Mouse (Mus musculus) neural tube, embryonic 14.5 days (tissue): ENCODE measurements at regions not wholly inside any gene's neighbourhood (a gene's known extent, or its start where the extent isn't known, plus 50 kb on each side); places are given as distances from the start of the nearest gene placed in this dataset.
A peak's percentile ranks its signal among the peaks of the same experiment; 100 is the strongest.

ENCODE experiments used
- ATAC-seq: fragments of 200-750 bp; cut with Nextera tagmentation; 2 replicates; pipeline ENCODE4 v1.8.0; 2017; ENCODE audit warnings: low read depth, mild to moderate bottlenecking, moderate TSS enrichment, moderate library complexity
- H3K27ac ChIP-seq: fragments of 300-500 bp; sonication (generic); 2 replicates; pipeline ENCODE4 v1.5.1; 2014; ENCODE audit warnings: low read depth, mild to moderate bottlenecking, control low read depth, low read length, moderate library complexity, mixed read lengths
- H3K27me3 ChIP-seq: fragments of 300-500 bp; sonication (generic); 2 replicates; pipeline ENCODE4 v1.6.1; 2014; ENCODE audit warnings: low read length; ENCODE audit not compliant: control insufficient read depth, insufficient read depth
- H3K36me3 ChIP-seq: fragments of 300-500 bp; sonication (generic); 2 replicates; pipeline ENCODE4 v1.6.1; 2014; ENCODE audit warnings: low read length, mixed read lengths; ENCODE audit not compliant: control insufficient read depth, insufficient read depth
- H3K4me1 ChIP-seq: fragments of 300-500 bp; sonication (generic); 2 replicates; pipeline ENCODE4 v1.6.1; 2014; ENCODE audit warnings: low read length; ENCODE audit not compliant: control insufficient read depth, insufficient read depth
- H3K4me2 ChIP-seq: fragments of 300-500 bp; sonication (generic); 2 replicates; pipeline ENCODE4 v1.6.1; 2014; ENCODE audit warnings: mild to moderate bottlenecking, low read depth, low read length, control low read depth
- H3K4me3 ChIP-seq: fragments of 300-500 bp; sonication (generic); 2 replicates; pipeline ENCODE4 v1.5.1; 2014; ENCODE audit warnings: low read depth, low read length, control low read depth, mixed read lengths
- H3K9ac ChIP-seq: fragments of 300-500 bp; sonication (generic); replicated peaks from 2 replicates; pipeline ENCODE4 v1.6.1; 2014; ENCODE audit warnings: low read depth, mild to moderate bottlenecking, control low read depth, low read length, mixed read lengths
- H3K9me3 ChIP-seq: fragments of 300-500 bp; sonication (generic); 2 replicates; pipeline ENCODE4 v1.6.1; 2016; ENCODE audit warnings: low read length; ENCODE audit not compliant: control insufficient read depth
- WGBS: fragments of 180-500 bp; shearing (Covaris S2); extraction: QIAGEN DNeasy Blood & Tissue Kit; methylation state at CpG from one replicate; pipeline ENCODE4 v1.1.7; 2014; 5-methylcytosine and 5-hydroxymethylcytosine counted together

GRCm38 (mm10) chr3:57910020-57910419 lies 62.1 kb upstream of the Pfn2 start:
- Histone ChIP-seq H3K4me3 (no peak overlapping the region), H3K36me3 (no peaks in the 10 kb centered on the region)

DNA sequence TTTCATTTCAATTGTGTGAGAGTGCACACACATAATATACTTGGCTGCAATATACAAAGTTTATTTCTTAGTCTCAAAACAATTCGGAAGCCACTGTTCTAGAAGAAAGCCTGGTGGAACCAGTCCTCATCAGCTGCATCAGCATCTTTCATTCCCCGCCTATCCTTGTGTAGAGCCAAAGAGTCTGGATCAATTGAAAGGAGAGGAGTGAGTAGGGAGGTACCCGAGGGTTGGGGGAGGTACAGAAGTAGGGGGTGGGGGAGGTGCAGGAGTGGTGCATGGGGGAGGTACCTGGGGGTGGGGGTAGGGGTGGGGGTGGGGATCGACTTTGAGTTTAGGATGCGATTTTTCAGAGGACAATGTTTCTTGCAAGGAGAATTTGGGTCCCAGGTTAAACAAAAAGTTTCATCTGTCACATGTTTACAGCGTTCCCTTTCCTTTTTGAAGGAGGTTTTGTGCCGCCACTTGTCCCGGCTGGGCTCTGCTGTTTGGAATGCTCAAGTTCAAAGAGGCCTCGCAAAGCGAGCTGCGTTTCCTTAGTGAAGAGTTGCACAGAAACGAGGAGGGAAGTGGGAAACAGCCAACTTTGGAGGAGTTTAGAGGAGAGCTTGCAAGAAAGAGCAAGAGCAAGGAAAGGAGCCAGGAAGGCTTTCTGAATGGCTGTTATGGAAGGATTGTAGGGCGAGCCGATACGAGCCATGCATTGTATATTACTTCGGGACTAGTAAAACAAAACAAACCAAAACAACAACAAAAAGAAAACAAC lies 64.1 kb upstream of the Pfn2 start:
- 21% methylated on average over 16 of the region's 16 CpGs for WGBS
- no peaks in the 10 kb centered on the region for H3K27me3 ChIP-seq
- H3K9me3 ChIP-seq, result no peaks in the 10 kb centered on the region
- H3K9ac ChIP-seq, result no peak overlapping the region
- H3K27ac ChIP-seq, result no peak overlapping the region
- peak; percentile 56; the same call in 1 of the 2 replicates for ATAC-seq
- no peak overlapping the region for H3K4me3 ChIP-seq
- H3K4me1 ChIP-seq, result no peaks in the 10 kb centered on the region
- H3K4me2 ChIP-seq, result no peak overlapping the region; the same call in 1 of the 2 replicates
- H3K36me3 ChIP-seq, result no peaks in the 10 kb centered on the region

More at GRCm38 (mm10) chr3:57910020-57910419, 62.1 kb upstream of the Pfn2 start:
- no peaks in the 10 kb centered on the region for H3K27me3 ChIP-seq
- no peak overlapping the region for H3K27ac ChIP-seq
- no peaks in the 10 kb centered on the region for H3K4me1 ChIP-seq
- no peak overlapping the region for H3K9ac ChIP-seq
- no peak for ATAC-seq
- H3K9me3 ChIP-seq, result no peaks in the 10 kb centered on the region
- H3K4me2 ChIP-seq, result no peak overlapping the region

DNA sequence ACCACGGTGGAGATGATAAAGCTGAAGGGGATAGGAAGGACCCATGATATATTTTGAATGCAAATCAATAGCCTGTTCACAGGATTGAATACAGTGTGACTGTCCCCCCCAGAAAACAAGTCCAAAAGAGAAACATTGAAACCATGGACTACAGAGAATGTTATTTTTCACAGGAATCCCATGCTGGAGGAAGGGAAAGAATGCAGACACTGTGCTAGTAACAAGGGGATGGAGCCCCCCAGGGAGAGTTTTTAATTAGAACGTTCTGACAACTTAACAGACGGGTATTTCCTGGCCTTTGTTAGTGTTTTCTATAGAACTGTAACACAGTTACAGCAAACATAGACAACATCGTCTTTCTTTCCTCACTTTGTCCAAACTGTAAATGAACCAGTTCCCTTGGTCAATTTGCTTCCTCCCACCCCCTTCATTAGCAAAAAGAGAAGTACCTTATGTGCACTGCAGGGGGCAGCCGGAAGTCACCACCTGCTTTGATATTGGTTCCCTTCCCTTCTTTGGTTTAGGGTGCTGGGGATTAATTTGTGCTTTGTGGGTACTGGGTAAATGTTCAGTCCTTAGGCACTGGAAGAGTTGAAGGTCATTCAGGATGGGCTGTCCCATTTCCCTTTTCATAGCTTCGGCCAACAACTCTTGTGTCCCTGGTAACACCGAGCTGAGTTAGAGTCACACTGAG lies 64.9 kb upstream of the Pfn2 start:
- no peaks in the 10 kb centered on the region for H3K27me3 ChIP-seq
- no peak overlapping the region for H3K27ac ChIP-seq
- no peaks in the 10 kb centered on the region for H3K4me1 ChIP-seq
- no peak overlapping the region; the same call in 1 of the 2 replicates for H3K4me2 ChIP-seq
- WGBS, result 54% methylated on average over 7 of the region's 7 CpGs
- no peak for ATAC-seq
- no peak overlapping the region for H3K4me3 ChIP-seq
- no peaks in the 10 kb centered on the region for H3K9me3 ChIP-seq
- no peak overlapping the region for H3K9ac ChIP-seq
- no peaks in the 10 kb centered on the region for H3K36me3 ChIP-seq

- Histone ChIP-seq H3K9me3 (no peaks in the 10 kb centered on the region), H3K4me1 (no peaks in the 10 kb centered on the region), H3K27ac (no peak overlapping the region), H3K27me3 (no peaks in the 10 kb centered on the region), H3K4me3 (no peak overlapping the region), H3K4me2 (no peak overlapping the region), H3K36me3 (no peaks in the 10 kb centered on the region), H3K9ac (no peak overlapping the region)
- 87% methylated on average over 3 of the region's 3 CpGs for WGBS
- no peak for ATAC-seq
Observed at GRCm38 (mm10) chr3:57914687-57915086, 66.8 kb upstream of the Pfn2 start.

DNA sequence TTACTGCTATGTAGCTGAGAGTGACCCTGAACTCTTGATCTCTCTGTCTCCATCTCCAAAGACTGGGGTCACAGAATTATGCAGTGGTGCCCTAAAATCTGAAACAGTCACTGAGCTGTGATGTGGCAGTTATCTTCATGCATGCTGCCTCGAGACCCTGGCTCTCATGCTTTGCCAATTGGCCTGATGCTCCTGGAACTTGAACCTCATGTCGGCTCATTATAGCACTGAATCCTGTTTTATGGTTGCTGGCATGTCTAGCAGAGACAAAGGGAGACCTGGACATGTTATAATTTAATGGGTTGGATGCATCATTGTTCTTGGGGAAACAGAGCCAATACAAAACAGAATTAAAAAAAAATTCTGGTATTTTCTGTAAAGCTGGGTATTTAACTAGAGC lies 71.0 kb upstream of the Pfn2 start:
- WGBS, result 28% methylated on average over 2 of the region's 2 CpGs
- H3K27me3 ChIP-seq, result no peaks in the 10 kb centered on the region
- ATAC-seq, result peak; percentile 58
- H3K27ac ChIP-seq, result no peak overlapping the region
- H3K36me3 ChIP-seq, result no peaks in the 10 kb centered on the region
- no peaks in the 10 kb centered on the region for H3K9me3 ChIP-seq
- H3K9ac ChIP-seq, result no peak overlapping the region
- H3K4me3 ChIP-seq, result no peak overlapping the region
- H3K4me1 ChIP-seq, result no peaks in the 10 kb centered on the region
- H3K4me2 ChIP-seq, result no peak overlapping the region

DNA sequence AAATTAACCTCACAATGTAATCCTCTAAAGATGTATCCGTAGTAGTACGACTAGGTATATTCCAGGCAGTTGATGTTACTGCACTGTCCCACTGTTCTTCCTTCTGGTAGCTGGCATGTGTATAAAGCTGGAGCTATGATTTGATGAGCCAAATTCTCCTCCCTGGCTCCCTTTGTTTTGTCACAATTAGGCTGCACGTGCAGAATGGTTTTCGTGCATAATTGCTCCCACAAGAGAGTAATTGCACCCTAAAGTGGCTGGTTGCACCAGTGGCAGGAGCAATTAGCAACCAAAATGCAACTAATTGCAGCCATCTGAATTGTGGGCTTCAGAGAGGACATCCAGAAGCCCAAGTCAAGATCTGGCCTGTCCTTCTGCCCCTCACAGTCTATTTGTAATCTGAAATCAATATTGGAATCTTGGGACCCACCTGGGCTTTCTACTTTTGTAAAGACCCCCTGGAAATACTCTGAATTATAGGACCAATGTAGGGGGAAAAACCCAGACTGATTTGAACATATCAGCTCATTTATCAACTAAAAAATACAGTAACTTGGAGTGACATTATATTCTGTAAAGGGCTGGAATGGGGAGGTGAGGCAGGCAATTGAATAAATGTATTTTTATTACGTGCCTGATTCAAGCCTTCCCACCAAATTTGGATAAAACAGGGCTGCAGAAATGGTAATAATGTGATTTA lies 71.7 kb upstream of the Pfn2 start:
- H3K36me3 ChIP-seq, result no peaks in the 10 kb centered on the region
- ATAC-seq, result peak; percentile 90
- no peak overlapping the region for H3K4me2 ChIP-seq
- no peaks in the 10 kb centered on the region for H3K9me3 ChIP-seq
- H3K27me3 ChIP-seq, result no peaks in the 10 kb centered on the region
- H3K4me1 ChIP-seq, result no peaks in the 10 kb centered on the region
- H3K4me3 ChIP-seq, result no peak overlapping the region
- H3K27ac ChIP-seq, result peak overlapping the region; percentile 7; the same call in 1 of the 2 replicates
- no peak overlapping the region for H3K9ac ChIP-seq
- 33% methylated on average over 5 of the region's 5 CpGs for WGBS

DNA sequence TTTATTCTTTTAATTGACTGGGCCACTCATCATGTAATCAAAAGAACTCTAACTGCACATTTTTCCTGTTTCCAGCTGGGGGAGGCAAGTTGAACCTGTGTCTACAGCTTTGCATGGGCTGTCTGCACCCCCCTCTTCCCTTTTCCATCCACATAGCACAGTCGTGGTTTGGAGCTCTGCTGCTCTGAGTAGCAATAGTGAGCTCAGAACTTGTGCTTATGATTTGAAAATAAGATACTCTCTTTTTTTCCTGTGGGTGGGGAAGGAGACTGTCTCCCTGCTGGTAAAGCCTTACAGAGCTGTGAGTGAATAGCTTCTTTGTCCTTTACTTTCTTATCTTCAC lies 72.2 kb upstream of the Pfn2 start:
- Histone ChIP-seq H3K36me3 (no peaks in the 10 kb centered on the region), H3K27ac (no peak overlapping the region), H3K4me3 (no peak overlapping the region), H3K9me3 (no peaks in the 10 kb centered on the region), H3K27me3 (no peaks in the 10 kb centered on the region), H3K4me2 (no peak overlapping the region), H3K9ac (no peak overlapping the region), H3K4me1 (no peaks in the 10 kb centered on the region)
- 48% methylated on average over 1 of the region's 1 CpGs for WGBS
- no peak for ATAC-seq

DNA sequence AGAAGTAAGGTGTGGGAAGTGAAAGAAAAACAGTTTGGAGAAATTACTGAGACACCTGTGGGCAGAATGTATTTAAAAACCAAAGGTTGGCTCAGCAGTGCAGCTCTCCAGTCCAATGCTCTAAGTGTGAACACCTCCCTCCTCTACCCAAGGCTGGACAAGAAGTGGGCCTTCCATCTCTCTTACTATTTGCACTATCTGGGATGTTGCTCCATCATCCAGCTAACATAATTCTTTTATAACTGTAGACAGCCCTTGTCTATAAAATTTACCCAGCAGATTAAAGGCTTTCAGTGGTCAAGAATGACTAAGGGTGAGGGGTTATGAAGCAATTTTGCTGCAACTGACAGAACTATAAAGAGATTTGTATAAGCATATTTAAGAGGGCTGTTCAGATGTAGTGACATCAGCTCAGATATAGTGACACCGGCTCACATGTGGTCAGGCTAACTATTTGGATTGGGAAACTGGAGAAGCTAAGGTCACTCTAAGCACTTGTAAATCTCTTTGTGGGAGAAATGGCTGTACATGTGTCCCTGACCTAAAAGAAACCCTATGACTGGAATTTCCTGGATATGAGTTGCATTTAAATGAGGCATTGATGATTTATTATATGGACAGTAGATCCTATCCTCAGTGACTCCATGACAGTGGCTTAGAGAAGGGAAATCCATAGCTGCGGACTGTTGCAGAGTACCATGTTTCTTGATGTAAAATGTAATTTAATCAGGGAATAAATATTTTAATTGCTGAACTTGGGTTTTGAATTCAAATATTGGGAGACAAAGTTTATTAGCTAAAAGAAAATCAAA lies 73.4 kb upstream of the Pfn2 start:
- no peaks in the 10 kb centered on the region for H3K27me3 ChIP-seq
- no peaks in the 10 kb centered on the region for H3K36me3 ChIP-seq
- H3K4me3 ChIP-seq, result no peak overlapping the region
- H3K4me1 ChIP-seq, result no peaks in the 10 kb centered on the region
- H3K9me3 ChIP-seq, result no peaks in the 10 kb centered on the region
- no peak for ATAC-seq
- H3K9ac ChIP-seq, result no peak overlapping the region
- WGBS, result 94% methylated on average over 2 of the region's 2 CpGs
- H3K4me2 ChIP-seq, result no peak overlapping the region
- H3K27ac ChIP-seq, result no peak overlapping the region
